Mouse (Mus musculus) CH12.LX (cell line): Measurements from ENCODE around the gene 1190005I06Rik.

Experiments used
- CHD1 ChIP-seq: IDR thresholded peaks from 2 replicates; pipeline ENCODE4 v1.6.1; 2012; ENCODE audit warnings: low read depth, low read length, improper control_type of control experiment, inconsistent platforms
- CHD2 ChIP-seq: IDR thresholded peaks from 2 replicates; pipeline ENCODE4 v1.6.1; 2011; ENCODE audit warnings: low read length, improper control_type of control experiment
- CTCF ChIP-seq, 2 experiments: IDR thresholded peaks in 1 of 2; conservative IDR thresholded peaks in 1 of 2; 2 replicates each; pipeline ENCODE4 v1.5.1; 2011 to 2012; ENCODE audit warnings: low read depth in 2 of 2, low read length in 2 of 2, improper control_type of control experiment in 1 of 2, inconsistent platforms in 1 of 2, mild to moderate bottlenecking in 1 of 2, moderate library complexity in 1 of 2
- EP300 ChIP-seq: IDR thresholded peaks from 2 replicates; pipeline ENCODE4 v1.6.1; 2011; ENCODE audit warnings: low read length, improper control_type of control experiment
- GABPA ChIP-seq: IDR thresholded peaks from 2 replicates; pipeline ENCODE4 v1.6.1; 2012; ENCODE audit warnings: low read depth, low read length, improper control_type of control experiment, inconsistent platforms; ENCODE audit not compliant: insufficient replicate concordance
- HCFC1 ChIP-seq: IDR thresholded peaks from 2 replicates; pipeline ENCODE4 v1.6.1; 2012; ENCODE audit warnings: low read depth, mild to moderate bottlenecking, inconsistent platforms, low read length, improper control_type of control experiment
- MAX ChIP-seq: IDR thresholded peaks from 2 replicates; pipeline ENCODE4 v1.6.1; 2011; ENCODE audit warnings: low read length, improper control_type of control experiment
- MXI1 ChIP-seq: IDR thresholded peaks from 2 replicates; pipeline ENCODE4 v1.6.1; 2011; ENCODE audit warnings: mild to moderate bottlenecking, low read depth, low read length, improper control_type of control experiment
- MYC ChIP-seq: IDR thresholded peaks from 2 replicates; pipeline ENCODE4 v1.6.1; 2011; ENCODE audit warnings: low read depth, mild to moderate bottlenecking, improper control_type of control experiment, low read length
- NELFE ChIP-seq: IDR thresholded peaks from 2 replicates; pipeline ENCODE4 v1.6.1; 2011; ENCODE audit warnings: low read depth, low read length, improper control_type of control experiment
- NRF1 ChIP-seq: IDR thresholded peaks from 2 replicates; pipeline ENCODE4 v1.6.1; 2014; ENCODE audit warnings: low read depth, mild to moderate bottlenecking, inconsistent platforms, low read length, improper control_type of control experiment, moderate library complexity
- POLR2AphosphoS2 ChIP-seq: IDR thresholded peaks from 2 replicates; pipeline ENCODE4 v1.6.1; 2011; ENCODE audit warnings: low read depth, low read length, improper control_type of control experiment
- RAD21 ChIP-seq: IDR thresholded peaks from 2 replicates; pipeline ENCODE4 v1.6.1; 2011; ENCODE audit warnings: low read depth, mild to moderate bottlenecking, low read length, improper control_type of control experiment, moderate library complexity
- TBP ChIP-seq: conservative IDR thresholded peaks from 2 replicates; pipeline ENCODE4 v1.6.1; 2011; ENCODE audit warnings: low read depth, low read length, improper control_type of control experiment

DNA sequence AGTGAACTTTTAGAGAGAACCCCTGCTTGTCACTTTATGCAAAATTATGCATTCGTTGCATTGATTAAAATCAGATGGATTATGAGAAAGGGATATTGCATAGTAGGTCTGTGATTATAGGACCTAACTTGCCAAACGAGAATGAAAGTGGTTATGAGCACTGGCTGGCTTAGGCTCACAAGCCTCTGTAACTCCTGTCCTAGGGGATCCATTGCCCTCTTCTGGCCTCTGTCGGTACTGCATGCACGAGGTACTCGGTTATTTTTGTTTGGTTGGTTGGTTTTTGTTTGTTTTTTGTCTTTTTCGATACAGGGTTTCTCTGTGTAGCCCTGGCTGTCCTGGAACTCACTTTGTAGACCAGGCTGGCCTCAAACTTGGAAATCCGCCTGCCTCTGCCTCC is 39.5 kb downstream of the 1190005I06Rik start:
- TF ChIP-seq CTCF (conservative IDR thresholded peaks at IDR 0.05 in 1 of 2, IDR thresholded peaks at IDR 0.05 in 1 of 2; ENCODE audit: low read depth in 2 of 2, low read length in 2 of 2) (peak; percentile 74 to 89), MXI1 (no peak), NRF1 (no peak), GABPA (no peak), CHD1 (no peak), MYC (0 out of 2 replicates have a peak, but pooled peaks have one; percentile 38), HCFC1 (no peak), NELFE (no peak), EP300 (no peak), TBP (no peak), POLR2AphosphoS2 (no peak), MAX (no peak), RAD21 (peak; percentile 60), CHD2 (no peak)
